Mouse (Mus musculus): ENCODE data around the gene Arrdc5. TPM values are rescaled to one million over a fixed set of nuclear protein-coding genes. Genes with fewer than 3 reads are reported as not detected.

The Arrdc5 gene
- polyA plus RNA-seq, 1 experiment, result not detected

- WGBS, result 69% methylated on average over 8 of the region's 8 CpGs
- Histone ChIP-seq H3K27ac (ENCODE audit: control insufficient read depth, insufficient read depth, low read depth, low read length, poor library complexity) (no peak overlapping the region), H3K4me1 (ENCODE audit: control insufficient read depth, insufficient read depth, low read length) (peaks cover 2% of the 10 kb centered on the region; the same call in 1 of the 2 replicates), H3K4me3 (replicated peaks; ENCODE audit: control insufficient read depth, low read depth, low read length) (no peak overlapping the region)
- TF ChIP-seq CTCF (IDR thresholded peaks at IDR 0.05; ENCODE audit: control insufficient read depth, insufficient read depth, low read length) (peak; percentile 23; the same call in 1 of the 2 replicates), POLR2A (IDR thresholded peaks at IDR 0.05; ENCODE audit: borderline replicate concordance, control insufficient read depth, low read depth, low read length) (no peak)
Measured at GRCm38 (mm10) chr17:56332987-56333386, 32.9 kb upstream of the Arrdc5 start.

- H3K4me3 ChIP-seq (replicated peaks; ENCODE audit: control insufficient read depth, low read depth, low read length), result no peak overlapping the region
- no peak overlapping the region for H3K27ac ChIP-seq (ENCODE audit: control insufficient read depth, insufficient read depth, low read depth, low read length, poor library complexity)
- H3K4me1 ChIP-seq (ENCODE audit: control insufficient read depth, insufficient read depth, low read length), result peaks cover 1% of the 10 kb centered on the region; the same call in 1 of the 2 replicates
- no peak for TF ChIP-seq POLR2A (IDR thresholded peaks at IDR 0.05; ENCODE audit: borderline replicate concordance, control insufficient read depth, low read depth, low read length)
Measured at GRCm38 (mm10) chr17:56331256-56331655, 31.2 kb upstream of the Arrdc5 start.

GRCm38 (mm10) chr17:56330345-56330744 lies 30.3 kb upstream of the Arrdc5 start:
- Histone ChIP-seq H3K4me3 (replicated peaks; ENCODE audit: control insufficient read depth, low read depth, low read length) (no peak overlapping the region), H3K4me1 (ENCODE audit: control insufficient read depth, insufficient read depth, low read length) (peaks cover 1% of the 10 kb centered on the region; the same call in 1 of the 2 replicates), H3K27ac (ENCODE audit: control insufficient read depth, insufficient read depth, low read depth, low read length, poor library complexity) (no peak overlapping the region)
- TF ChIP-seq CTCF (IDR thresholded peaks at IDR 0.05; ENCODE audit: control insufficient read depth, insufficient read depth, low read length), result no peak
- TF ChIP-seq POLR2A (IDR thresholded peaks at IDR 0.05; ENCODE audit: borderline replicate concordance, control insufficient read depth, low read depth, low read length), result no peak
- 41% methylated on average over 3 of the region's 3 CpGs for WGBS

GRCm38 (mm10) chr17:56329267-56329666 lies 29.2 kb upstream of the Arrdc5 start:
- Histone ChIP-seq H3K4me3 (replicated peaks; ENCODE audit: control insufficient read depth, low read depth, low read length) (no peak overlapping the region), H3K27ac (ENCODE audit: control insufficient read depth, insufficient read depth, low read depth, low read length, poor library complexity) (no peak overlapping the region), H3K4me1 (ENCODE audit: control insufficient read depth, insufficient read depth, low read length) (peaks cover 1% of the 10 kb centered on the region; the same call in 1 of the 2 replicates)
- TF ChIP-seq POLR2A (IDR thresholded peaks at IDR 0.05; ENCODE audit: borderline replicate concordance, control insufficient read depth, low read depth, low read length) (no peak), CTCF (IDR thresholded peaks at IDR 0.05; ENCODE audit: control insufficient read depth, insufficient read depth, low read length) (no peak)

- TF ChIP-seq POLR2A (IDR thresholded peaks at IDR 0.05; ENCODE audit: borderline replicate concordance, control insufficient read depth, low read depth, low read length), result no peak
- no peak for TF ChIP-seq CTCF (IDR thresholded peaks at IDR 0.05; ENCODE audit: control insufficient read depth, insufficient read depth, low read length)
- WGBS, result 3% methylated on average over 67 of the region's 67 CpGs
- Histone ChIP-seq H3K27ac (ENCODE audit: control insufficient read depth, insufficient read depth, low read depth, low read length, poor library complexity) (peak overlapping the region; percentile 93), H3K4me1 (ENCODE audit: control insufficient read depth, insufficient read depth, low read length) (peaks cover 1% of the 10 kb centered on the region; the same call in 1 of the 2 replicates), H3K4me3 (replicated peaks; ENCODE audit: control insufficient read depth, low read depth, low read length) (peak overlapping the region; percentile 66)
Measured at GRCm38 (mm10) chr17:56326153-56327147, 26.4 kb upstream of the Arrdc5 start.

- WGBS, result under 1% methylated on average over 57 of the region's 57 CpGs
- TF ChIP-seq POLR2A (IDR thresholded peaks at IDR 0.05; ENCODE audit: borderline replicate concordance, control insufficient read depth, low read depth, low read length), result peak; percentile 45; the same call in 1 of the 2 replicates
- TF ChIP-seq CTCF (IDR thresholded peaks at IDR 0.05; ENCODE audit: control insufficient read depth, insufficient read depth, low read length), result peak; percentile 2; the same call in 1 of the 2 replicates
- Histone ChIP-seq H3K4me1 (ENCODE audit: control insufficient read depth, insufficient read depth, low read length) (peaks cover 1% of the 10 kb centered on the region; the same call in 1 of the 2 replicates), H3K4me3 (replicated peaks; ENCODE audit: control insufficient read depth, low read depth, low read length) (peak within 1 kb of the TSS; percentile 66), H3K27ac (ENCODE audit: control insufficient read depth, insufficient read depth, low read depth, low read length, poor library complexity) (peak within 1 kb of the TSS; percentile 93)
Measured at GRCm38 (mm10) chr17:56325450-56326152, 25.5 kb upstream of the Arrdc5 start, which contains the start of gene Kdm4b. Gene Kdm4b, plus strand, starts transcription at chr17:56326062.

- WGBS, result 64% methylated on average over 3 of the region's 3 CpGs
- Histone ChIP-seq H3K4me3 (replicated peaks; ENCODE audit: control insufficient read depth, low read depth, low read length) (no peak overlapping the region), H3K4me1 (ENCODE audit: control insufficient read depth, insufficient read depth, low read length) (peaks cover 1% of the 10 kb centered on the region; the same call in 1 of the 2 replicates)
Measured at GRCm38 (mm10) chr17:56324419-56324818, 24.3 kb upstream of the Arrdc5 start.

More at GRCm38 (mm10) chr17:56324419-56324818, 24.3 kb upstream of the Arrdc5 start:
- no peak for TF ChIP-seq CTCF (IDR thresholded peaks at IDR 0.05; ENCODE audit: control insufficient read depth, insufficient read depth, low read length)
- TF ChIP-seq POLR2A (IDR thresholded peaks at IDR 0.05; ENCODE audit: borderline replicate concordance, control insufficient read depth, low read depth, low read length), result no peak
- no peak overlapping the region for H3K27ac ChIP-seq (ENCODE audit: control insufficient read depth, insufficient read depth, low read depth, low read length, poor library complexity)

Data from bone marrow, adult 2 months (tissue).